Mouse (Mus musculus): ENCODE data around the gene Cbx3. TPM values are rescaled to one million over a fixed set of nuclear protein-coding genes. Genes with fewer than 3 reads are reported as not detected.

Gene Cbx3
- 122 TPM for polyA plus RNA-seq (2014; fragmentation: Illumina TruSeq; extraction: RNeasy Lipid Tissue Mini Kit (QIAGEN cat#74804); ENCODE audit: low read depth, low replicate concordance)

GRCm38 (mm10) chr6:51470311-51471178 is at the start of gene Cbx3:
TSS of gene Cbx3 (plus strand) at chr6:51470360.

GRCm38 (mm10) chr6:51432535-51433397 is 37.4 kb upstream of the Cbx3 start, which contains the start of gene Nfe2l3:
TSS of gene Nfe2l3 (plus strand) at chr6:51432670.

GRCm38 (mm10) chr6:51469715-51470310 is 347 bp upstream of the Cbx3 start, which contains the start of gene Hnrnpa2b1:
TSS of gene Hnrnpa2b1 (minus strand) at chr6:51469894.

GRCm38 (mm10) chr6:51523807-51524320 is 53.7 kb downstream of the Cbx3 start, which contains the start of gene Snx10:
TSS of gene Snx10 (plus strand) at chr6:51523901.

Other genes with a start within 250 kb of the Cbx3 start
- 0.42 TPM for gene Nfe2l3, start 37.7 kb upstream of the Cbx3 start, polyA plus RNA-seq (2014; fragmentation: Illumina TruSeq; extraction: RNeasy Lipid Tissue Mini Kit (QIAGEN cat#74804); ENCODE audit: low read depth, low replicate concordance)
- 1,034 TPM for gene Hnrnpa2b1, start 466 bp upstream of the Cbx3 start, polyA plus RNA-seq (2014; fragmentation: Illumina TruSeq; extraction: RNeasy Lipid Tissue Mini Kit (QIAGEN cat#74804); ENCODE audit: low read depth, low replicate concordance)
- gene Snx10, start 53.5 kb downstream of the Cbx3 start, polyA plus RNA-seq (2014; fragmentation: Illumina TruSeq; extraction: RNeasy Lipid Tissue Mini Kit (QIAGEN cat#74804); ENCODE audit: low read depth, low replicate concordance) = 34.3 TPM

All from liver, adult 10 weeks (tissue).